Mouse (Mus musculus) yolk sac, embryonic 10.5 days (tissue): Measurements from ENCODE around the gene Flt3.

Experiments
- DNase-seq: peaks from one replicate; pipeline ENCODE4 v3.0.0-alpha.2; 2017; ENCODE audit warnings: low spot score

Flt3 gene

DNA sequence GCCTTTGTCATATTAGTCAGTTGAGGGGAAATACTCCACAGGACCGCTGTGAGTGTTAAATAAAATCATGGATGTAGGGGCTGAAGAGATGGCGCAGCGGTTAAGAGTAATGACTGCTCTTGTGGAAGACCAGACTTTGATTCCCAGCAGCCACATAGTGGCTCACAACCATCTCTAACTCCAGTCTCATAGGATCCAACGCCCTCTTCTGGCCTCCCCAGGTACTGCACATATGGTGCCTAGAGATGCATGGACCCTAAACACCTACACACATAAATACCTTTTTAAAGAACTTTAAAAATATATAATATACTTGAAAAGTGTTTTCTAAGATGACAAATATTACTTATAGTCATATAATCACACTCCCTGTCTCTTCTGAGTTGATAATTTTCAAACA, 115.9 kb downstream of the Flt3 start:
- DNase-seq = no peak
